Mouse (Mus musculus) CD4-positive, CD25-positive, alpha-beta regulatory T cell, adult 2 months (primary cell): ENCODE results near the gene Unc79.

Experiments used
- DNase-seq: peaks from one replicate; pipeline ENCODE4 v3.0.0-alpha.2; 2012; ENCODE audit warnings: low read depth, low spot score

Gene Unc79

DNA sequence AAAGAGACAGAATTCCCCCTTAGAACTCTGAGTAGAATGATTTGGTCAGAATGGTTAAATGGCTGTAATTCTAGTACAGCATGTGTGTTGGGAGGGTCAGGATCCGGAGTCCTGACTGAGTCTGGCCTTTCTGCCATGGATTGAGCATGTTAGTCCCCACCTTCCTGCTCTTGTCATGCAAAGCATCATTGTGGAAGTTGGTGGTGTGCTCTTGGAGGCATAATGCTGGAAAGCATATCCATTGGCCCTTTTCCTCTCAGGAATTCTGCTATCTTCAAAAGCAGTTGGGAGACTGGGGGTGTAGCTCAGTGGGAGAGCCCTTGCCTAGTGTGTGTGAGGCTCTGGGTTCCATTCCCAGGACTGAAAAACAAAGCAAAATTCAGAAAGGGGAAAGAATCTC, 175.2 kb downstream of the Unc79 start:
- DNase-seq = no peak

DNA sequence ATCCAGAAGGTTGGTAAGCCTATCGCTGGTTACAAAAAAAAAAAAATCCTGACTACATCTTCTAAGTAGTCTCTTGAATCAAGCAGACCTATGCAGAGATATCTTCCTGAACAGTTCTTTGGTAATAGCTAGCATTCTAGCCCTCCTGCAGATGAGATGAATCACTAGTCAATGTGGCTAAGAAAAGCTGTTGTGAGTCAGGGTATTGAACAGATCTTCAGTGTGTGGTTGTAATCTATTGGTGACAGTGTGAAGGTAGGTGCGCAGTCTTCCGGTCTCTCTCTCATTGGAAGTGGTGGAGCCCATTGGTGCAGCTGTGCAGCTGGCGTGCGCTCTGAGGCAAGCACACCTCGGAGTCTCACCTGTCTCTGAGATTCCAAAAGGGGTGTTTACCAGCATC, 180.3 kb downstream of the Unc79 start:
- DNase-seq = no peak

DNA sequence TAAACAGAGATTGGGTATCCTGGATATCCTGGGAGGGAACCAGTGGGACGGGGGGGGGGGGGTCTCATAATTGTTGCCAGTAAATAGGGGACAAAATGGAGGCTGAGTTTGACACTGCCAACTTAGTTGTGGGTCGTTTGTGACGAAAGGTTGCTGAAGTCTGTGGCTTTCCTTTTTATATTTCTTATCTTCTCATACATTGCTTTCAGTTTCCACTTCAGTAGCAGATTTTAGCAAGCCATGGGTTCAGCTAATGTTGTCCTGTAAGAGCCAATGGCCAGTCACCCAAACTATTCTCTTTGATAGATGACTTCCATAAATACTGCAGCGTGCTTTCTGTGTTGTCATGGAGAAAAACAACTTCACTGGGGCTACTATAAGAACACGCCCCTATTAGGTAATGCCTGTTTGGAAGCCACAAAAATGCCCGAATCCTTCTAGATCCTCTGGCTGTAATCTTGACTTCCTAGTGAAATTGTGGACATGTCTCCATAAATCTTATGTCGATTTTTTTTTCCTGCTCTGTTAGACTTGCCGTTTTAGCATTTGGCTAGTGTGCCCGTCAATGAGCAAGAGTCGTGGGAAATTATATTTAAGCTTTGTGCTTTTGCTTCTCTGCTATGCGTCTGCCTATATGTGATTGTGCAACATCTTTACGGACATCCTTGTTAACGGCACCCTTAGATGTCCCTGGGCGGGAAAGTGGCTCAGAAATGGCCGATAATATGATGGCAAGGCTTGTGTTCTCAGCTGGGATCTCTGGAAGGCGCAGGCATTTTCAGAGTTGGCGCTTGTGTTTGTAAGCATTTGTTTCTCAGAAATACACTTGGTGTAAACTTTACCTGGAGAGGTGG, 181.0 kb downstream of the Unc79 start:
- peak; percentile 10 for DNase-seq

DNA sequence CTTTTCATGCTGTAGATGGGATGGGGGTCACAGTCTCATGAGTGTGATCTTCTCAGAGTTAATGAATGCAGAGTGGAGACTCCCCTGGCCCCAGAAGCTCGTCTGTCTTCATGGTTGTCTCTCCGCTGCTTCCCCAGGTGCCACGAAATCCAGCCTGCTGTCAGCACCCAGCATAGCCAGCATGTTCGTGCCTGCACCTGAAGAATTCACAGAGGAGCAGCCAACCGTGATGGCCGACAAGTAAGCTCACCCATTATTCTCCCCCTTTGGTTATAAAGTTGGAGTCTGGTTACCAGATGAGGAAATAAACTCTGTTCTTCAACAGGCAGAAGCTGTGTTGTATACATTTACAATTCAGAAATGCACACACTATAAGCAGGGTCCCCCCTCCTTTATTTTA, 182.8 kb downstream of the Unc79 start:
- no peak for DNase-seq

DNA sequence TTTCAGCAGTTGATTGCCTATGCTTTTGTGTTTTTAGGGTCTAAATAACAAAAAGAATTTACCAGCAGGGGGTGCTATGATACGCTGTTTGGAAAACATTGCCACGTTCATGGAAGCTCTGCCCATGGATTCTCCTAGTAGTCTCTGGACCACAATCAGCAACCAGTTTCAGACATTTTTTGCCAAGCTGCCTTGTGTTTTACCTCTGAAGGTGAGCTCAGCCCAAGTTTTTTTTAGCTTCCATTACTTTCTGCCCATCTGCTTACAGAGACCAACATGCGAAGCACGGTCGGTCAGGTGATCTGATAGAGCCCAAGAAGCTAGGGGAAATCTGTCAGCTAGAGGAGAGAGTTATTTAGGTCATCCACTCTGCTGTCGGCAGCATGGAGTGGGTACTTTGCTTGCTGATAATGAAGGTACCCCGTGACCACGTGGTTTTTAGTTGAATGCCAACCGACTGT, 193.9 kb downstream of the Unc79 start:
- peak; percentile 52 for DNase-seq

DNA sequence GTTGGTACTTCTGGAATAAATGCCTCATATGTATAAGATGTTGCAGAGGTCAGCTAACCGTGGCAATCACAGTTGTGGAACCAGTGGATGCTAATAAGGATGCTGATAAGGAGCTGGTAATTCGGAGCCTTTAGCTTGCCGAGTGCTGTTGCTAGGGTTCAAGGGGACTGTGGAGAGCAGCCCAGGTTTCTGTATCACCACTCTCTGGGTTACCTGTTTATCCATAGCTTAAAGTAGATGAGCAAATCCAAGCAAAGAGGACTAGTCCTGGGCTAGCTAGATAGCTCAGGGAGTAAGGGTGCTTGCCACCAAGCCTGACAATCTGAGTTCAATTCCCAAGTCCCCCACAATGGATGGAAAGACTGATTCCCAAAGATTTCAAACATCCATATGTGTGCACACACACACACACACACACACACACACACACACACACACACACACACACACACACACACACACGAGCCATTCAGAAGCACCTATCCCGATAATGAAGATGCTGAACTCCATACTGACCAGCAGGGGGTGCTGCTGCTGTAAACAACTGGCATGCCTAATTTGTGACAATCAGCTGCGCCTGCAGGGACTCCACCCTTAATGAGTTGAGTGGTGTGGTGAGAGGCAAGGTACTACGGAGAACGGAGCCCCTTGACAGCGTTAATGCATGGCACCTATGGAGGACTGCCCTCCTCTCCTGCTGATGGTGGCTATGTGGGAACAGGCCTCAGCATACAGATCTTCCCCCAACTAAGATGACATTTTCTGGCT, 195.3 kb downstream of the Unc79 start:
- peak; percentile 71 for DNase-seq

DNA sequence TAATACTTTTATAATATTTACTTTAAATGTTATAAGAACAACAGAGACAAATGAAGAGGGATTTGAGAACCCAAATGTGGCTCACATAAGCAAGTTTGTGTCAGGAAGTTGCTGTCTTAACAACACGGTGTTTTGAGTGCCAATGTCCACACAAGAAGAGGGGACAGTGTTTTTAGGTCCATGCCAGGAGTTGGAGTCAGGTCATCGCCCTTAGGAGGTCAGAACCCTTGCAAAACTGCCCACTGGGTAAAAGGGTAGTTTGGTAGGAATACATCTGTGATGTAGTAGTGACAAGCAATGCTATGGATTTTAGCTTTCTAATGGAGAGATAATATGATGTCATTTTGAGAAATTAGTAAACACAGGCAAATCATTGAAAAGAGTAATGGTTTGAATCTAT, 201.6 kb downstream of the Unc79 start:
- DNase-seq = no peak

DNA sequence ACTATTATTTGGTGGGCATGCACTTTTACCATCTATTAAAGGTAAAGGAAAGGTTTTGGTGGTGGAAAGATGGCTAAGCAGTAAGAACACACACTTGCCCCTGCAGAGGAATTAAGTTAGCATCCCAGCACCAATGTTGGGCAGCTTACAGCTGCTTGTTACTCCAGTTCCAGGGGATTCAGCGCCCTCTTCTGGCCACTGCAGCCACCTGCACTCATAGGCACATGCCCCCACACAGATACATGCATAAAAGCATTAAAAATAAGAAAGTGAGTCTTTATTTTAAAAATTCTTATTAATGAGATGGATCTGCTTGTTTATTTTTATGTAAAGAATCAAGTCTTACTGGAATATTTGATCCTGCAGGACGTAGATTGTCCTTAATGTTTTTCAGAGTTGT, 206.3 kb downstream of the Unc79 start:
- peak; percentile 5 for DNase-seq

DNA sequence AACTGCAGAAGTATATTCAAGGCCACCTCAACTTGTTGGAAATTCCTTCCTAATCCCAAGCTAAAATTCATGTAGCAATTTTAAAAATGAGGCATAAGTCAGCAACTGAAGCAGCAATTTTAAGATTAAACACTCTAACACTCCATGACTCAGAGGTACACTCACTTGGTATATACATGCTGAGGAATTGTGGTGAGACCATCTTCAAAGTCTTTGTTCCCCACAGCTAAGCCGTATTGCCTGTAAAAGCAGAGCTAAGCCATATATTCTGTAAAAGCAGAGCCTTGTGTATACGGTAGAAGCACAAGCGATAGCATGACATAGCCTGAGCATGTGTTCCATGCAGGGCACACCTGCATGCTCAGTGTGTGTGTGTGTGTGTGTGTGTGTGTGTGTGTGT, 206.7 kb downstream of the Unc79 start:
- DNase-seq = no peak

DNA sequence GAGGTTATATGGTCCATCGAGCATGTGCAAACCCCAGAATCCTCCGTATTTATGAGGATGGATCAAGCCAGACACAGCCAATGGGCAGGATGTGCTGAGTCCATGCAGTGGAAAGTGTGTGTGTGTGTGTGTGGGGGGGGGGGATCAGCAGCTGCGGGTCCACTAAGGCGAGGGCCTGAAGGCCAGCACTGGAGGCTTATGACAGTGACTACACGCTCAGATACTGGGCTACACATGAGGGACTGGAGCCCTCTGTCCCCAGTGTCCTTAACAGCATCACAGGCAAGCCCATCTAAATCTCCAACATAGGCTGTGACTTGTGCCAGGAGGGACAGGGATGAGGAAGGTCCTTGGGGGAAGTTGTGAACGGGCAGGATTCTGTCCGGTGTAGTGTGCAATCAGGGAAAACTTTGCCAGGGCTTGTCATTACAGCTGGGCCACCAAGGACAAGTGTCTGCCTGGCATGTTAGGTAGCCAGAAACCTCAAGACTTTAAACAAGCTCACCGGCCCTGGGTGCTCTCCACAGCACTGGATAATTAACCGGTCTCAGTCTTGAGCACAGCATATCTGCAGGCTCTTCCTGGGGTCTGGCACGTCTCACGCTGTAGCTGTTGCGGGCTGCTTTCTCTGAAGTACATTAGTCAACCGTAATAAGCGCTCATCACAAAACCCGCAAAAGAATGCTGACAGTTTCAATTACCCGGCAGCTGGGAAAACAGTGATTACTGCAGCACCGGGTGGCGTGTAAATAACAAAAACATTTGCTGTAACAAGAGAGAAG, 208.7 kb downstream of the Unc79 start:
- DNase-seq = no peak

DNA sequence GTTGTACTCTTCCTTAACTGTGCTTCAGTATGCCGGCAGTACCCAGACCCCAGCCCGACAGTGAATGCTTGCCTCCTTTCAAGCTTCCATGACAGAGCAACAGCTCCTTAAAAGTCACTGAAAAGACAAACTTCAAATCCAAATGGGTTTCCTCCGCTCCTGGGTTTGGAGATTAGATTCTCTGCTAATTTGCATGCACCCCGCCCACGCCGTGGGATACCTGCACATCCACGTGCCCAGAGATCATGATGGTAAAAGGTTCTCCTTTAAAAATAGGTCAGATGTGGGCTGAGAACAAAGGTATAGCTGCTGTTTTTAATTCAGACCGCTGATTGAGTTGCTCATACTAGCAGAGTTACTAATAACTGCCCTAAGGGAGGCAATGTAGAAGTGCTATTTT, 210.4 kb downstream of the Unc79 start:
- no peak for DNase-seq

DNA sequence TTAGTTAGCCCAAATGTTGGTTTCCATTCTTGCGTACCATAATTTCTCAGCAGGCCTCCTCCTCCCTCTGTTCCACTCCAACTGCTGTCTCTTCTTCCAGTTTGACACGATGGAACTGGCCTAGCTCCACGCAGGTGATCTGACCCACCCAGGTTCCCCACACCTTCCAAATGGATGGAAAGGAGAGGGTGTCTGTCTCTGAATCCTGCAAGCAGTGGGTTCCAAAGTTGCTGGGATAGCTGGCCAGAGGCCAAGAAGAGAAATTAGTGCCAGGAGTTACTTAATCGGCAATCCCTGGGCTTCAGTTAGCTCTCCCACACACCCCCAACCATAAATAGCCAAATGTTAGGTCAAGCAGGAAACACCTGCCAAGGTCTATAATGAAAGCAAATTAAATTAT, 212.1 kb downstream of the Unc79 start:
- no peak for DNase-seq

DNA sequence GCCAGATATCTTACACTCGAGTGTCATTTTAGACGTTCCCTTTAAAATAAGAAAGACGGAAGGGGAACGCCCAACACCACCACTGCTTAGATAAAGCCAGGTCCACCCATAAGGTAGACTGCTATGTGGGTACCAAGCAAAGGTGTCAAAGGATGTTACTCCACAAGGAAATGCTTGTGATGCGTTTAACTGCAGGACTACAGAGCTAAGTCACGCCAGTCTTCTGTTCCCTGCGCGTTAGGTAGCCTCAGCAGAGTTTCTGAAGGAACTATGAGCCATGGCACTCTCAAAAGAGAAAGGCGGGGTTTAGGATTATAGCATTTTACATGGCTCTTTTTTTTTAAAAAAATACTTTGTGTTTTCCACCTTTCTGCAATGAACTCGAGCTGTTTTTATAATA, 214.9 kb downstream of the Unc79 start:
- DNase-seq = no peak

DNA sequence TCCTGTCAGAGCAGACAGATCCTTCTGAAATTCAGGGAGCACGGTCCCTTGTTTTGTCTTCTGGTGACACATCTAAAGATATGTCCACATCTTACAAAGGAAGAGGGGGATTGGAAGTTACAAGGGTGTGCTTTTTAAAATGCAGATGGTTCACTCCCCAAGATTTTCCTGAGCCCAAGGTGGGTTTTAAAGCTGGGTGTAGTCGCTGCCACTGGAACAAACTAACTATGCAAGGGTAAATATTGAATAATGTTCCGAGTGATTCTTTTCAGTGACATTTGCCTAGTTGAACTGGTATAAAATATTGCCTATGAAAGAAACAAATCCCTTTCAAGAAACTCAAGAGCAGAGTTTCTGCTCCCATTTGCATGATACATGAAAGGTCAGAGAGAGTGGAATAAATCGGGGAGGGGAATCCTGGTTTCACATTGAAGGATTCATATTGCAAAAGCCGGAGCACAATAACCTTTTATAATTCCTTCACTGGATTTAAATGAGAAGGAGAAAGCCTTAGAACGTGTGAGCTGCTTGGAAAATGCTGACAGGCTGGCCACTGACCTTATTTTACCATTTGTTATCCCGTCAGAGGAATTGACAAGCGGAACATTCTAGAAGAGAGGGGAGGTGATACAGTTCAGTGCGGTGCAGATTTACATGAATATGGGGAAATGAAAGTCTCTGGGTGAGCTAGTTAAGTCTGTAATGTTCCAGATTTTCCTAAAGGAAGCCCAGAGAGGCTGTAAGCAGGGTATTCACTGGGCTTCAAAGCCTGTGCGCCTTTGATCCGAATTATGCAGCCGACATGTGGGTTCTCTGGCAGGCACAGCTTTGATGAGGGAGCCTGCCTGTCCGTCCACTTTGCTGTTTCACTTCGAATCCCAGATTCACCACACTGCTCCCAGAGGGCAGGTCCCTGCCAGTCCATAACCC, 215.7 kb downstream of the Unc79 start:
- DNase-seq = no peak

DNA sequence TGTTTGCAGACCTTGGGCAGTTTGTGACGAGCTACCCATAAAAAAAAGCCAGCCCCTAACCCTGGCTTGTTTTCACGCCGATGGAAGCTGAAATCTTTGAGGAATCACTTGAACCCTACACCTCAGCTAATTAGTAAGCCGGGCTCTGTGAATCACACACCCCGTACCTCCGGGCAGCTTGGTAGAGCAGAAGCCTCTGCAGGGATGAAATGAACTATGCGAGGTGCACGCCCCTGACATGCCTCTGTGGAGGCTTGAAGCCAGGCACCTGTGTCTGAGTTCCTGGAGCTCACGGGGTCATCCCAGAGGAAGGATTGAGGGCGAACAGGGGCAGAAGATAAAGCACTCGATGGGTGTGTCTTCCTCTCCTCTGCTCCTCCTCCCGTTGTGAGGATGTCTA, 220.2 kb downstream of the Unc79 start:
- DNase-seq = no peak

DNA sequence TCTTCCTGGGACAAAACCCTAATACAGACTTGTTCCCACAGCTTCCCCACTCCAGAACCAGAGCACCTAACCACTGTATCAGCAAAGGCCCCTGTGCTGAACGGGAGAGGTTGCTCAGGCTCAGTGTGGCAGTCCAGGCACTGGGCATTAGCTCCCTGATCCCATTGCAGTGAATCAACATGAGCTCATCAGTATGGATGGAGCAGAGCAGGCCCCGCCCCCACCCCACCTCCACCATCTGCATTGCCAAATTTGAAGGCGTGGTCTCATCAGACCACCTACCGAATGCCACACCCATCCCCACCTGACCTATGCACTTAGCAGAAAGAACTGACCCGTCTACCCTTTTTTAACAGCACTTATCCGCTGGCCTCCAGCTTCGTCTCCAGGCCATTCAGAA, 234.4 kb downstream of the Unc79 start:
- DNase-seq = no peak

DNA sequence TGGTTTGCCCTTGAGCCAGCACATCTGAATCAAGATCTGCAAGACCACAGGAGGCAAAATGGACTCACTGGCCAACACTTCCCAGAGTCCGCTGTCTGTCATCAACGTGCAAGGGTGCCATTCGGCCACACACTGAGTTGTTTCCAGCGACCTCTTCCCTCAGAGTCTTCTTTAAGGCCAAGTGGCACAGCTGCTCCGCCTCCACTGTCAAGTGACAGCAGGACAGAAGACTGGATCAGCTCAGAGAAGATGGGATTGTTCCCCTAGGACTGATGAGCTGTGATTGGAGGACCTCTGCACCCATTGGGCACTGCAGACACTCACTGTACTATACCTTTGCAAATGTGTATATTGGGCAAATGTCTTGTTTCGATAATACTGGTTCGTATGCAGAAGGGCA, 238.4 kb downstream of the Unc79 start:
- no peak for DNase-seq

DNA sequence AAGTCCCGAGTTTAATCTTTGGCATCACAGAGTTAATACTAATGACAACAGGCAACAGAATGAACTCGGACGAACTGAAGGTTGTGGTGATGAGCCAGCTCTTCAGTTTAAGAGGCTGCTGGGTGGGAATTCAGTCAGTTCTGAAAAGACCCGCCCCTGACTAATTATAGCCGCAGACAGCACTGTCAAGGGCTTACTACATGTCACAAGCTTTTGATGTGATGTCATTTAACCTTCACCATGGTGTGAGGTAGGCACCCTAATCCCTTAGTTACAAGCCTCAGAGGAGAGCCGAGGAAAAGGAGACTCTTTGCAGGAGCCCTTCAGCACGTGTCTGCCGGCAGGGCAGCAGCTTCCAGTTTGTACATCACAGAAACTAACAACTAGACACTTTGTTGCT, 239.6 kb downstream of the Unc79 start:
- no peak for DNase-seq

DNA sequence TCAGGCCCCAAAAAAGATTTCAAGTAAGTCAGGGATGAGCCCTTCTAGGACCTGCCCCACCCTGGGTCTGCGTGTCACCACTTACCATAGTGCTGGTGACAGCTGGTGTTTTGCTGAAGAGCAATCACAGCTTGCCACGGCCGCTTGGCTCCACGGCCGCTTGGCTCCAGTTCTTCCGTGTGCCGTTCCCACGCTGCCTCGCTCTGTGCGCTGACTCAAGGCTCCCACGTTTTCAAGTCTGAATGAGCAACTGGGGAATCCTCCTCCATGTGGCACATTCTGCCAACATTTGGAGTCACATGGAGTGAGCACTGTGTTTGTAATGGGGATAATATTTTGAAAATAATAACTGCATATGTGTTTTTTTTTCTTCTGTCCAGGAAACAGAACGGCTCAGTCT, 241.1 kb downstream of the Unc79 start:
- no peak for DNase-seq

DNA sequence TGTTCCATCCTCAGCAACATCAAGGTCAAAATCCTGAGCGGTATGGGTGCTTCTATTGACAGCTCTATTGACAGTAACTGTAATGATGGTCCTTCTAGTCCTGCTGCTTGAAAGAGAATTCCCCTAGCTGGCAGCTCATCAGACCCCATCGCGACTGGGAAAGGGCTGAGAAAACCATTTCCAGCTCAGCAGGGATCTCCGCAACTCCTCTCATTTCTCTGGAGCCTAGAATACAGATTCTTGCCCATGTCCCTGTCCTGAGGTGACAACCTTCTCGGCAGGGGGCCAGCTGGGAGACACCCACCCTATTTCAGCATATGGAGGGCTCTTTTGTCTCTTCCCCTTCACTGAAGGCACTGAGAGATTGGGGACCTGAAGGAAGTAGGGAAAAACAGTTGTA, 244.3 kb downstream of the Unc79 start:
- DNase-seq = no peak
